Mouse (Mus musculus) liver, embryonic 12.5 days (tissue): ENCODE results near the gene H2afj. TPM values are rescaled to one million over a fixed set of nuclear protein-coding genes. Genes with fewer than 3 reads are reported as not detected.

ENCODE experiments used
- ATAC-seq: fragments of 200-750 bp; cut with Nextera tagmentation; 2 replicates; pipeline ENCODE4 v1.8.0; 2017; ENCODE audit warnings: moderate number of reproducible peaks, mild to moderate bottlenecking, moderate library complexity
- H3K27ac ChIP-seq: fragments of 300-500 bp; sonication (generic); 2 replicates; pipeline ENCODE4 v1.5.1; 2016; ENCODE audit warnings: mild to moderate bottlenecking
- H3K27me3 ChIP-seq: fragments of 300-500 bp; sonication (generic); replicated peaks from 2 replicates; pipeline ENCODE4 v1.6.1; 2016; ENCODE audit warnings: mild to moderate bottlenecking, moderate library complexity
- H3K36me3 ChIP-seq: fragments of 300-500 bp; sonication (generic); 2 replicates; pipeline ENCODE4 v1.6.1; 2016; ENCODE audit warnings: mild to moderate bottlenecking, moderate library complexity
- H3K4me1 ChIP-seq: fragments of 300-500 bp; sonication (generic); 2 replicates; pipeline ENCODE4 v1.6.1; 2016
- H3K4me2 ChIP-seq: fragments of 300-500 bp; sonication (generic); 2 replicates; pipeline ENCODE4 v1.6.1; 2016; ENCODE audit warnings: mild to moderate bottlenecking, moderate library complexity
- H3K4me3 ChIP-seq: fragments of 300-500 bp; sonication (generic); 2 replicates; pipeline ENCODE4 v1.5.1; 2016; ENCODE audit warnings: mild to moderate bottlenecking, moderate library complexity
- H3K9ac ChIP-seq: fragments of 300-500 bp; sonication (generic); 2 replicates; pipeline ENCODE4 v1.6.1; 2016; ENCODE audit warnings: mild to moderate bottlenecking, moderate library complexity
- H3K9me3 ChIP-seq: fragments of 300-500 bp; sonication (generic); replicated peaks from 2 replicates; pipeline ENCODE4 v1.6.1; 2016; ENCODE audit warnings: mild to moderate bottlenecking, moderate library complexity
- WGBS: fragments of 180-500 bp; shearing (Covaris S2); methylation state at CpG from one replicate; pipeline ENCODE4 v1.1.7; 2016; ENCODE audit not compliant: insufficient replicate concordance; 5-methylcytosine and 5-hydroxymethylcytosine counted together
- microRNA-seq: library from miRNA; unstranded; fragments of <30 nt; microRNA quantifications from one replicate; pipeline ENCODE4, GENCODE M21; 2017
- polyA plus RNA-seq: library from polyadenylated mRNA; unstranded; fragments of >200 nt; fragmentation: Nextera tagmentation; extraction: Ambion mirVana; gene quantifications from 2 replicates; pipeline ENCODE4 v1.2.1, GENCODE M21; 2016

H2afj gene
- polyA plus RNA-seq, 1 experiment from 2014 or later: 196 TPM

GRCm38 (mm10) chr6:136850267-136850666 lies 42.2 kb downstream of the H2afj start:
- no peak for ATAC-seq
- Histone ChIP-seq H3K4me3 (no peak overlapping the region), H3K36me3 (peaks cover 91% of the 10 kb centered on the region), H3K9me3 (no peaks in the 10 kb centered on the region), H3K4me2 (peak overlapping the region; percentile 12), H3K4me1 (peaks cover 84% of the 10 kb centered on the region), H3K27me3 (no peaks in the 10 kb centered on the region), H3K9ac (no peak overlapping the region; the same call in 1 of the 2 replicates), H3K27ac (peak overlapping the region; percentile 66)
- WGBS: 46% methylated on average over 6 of the region's 6 CpGs

GRCm38 (mm10) chr6:136852348-136852747 lies 44.3 kb downstream of the H2afj start:
- WGBS: 74% methylated on average over 4 of the region's 4 CpGs
- H3K9me3 ChIP-seq: no peaks in the 10 kb centered on the region
- H3K27ac ChIP-seq: peak overlapping the region; percentile 67
- H3K27me3 ChIP-seq: no peaks in the 10 kb centered on the region
- peak overlapping the region; percentile 73 for H3K4me3 ChIP-seq
- H3K4me2 ChIP-seq: peak overlapping the region; percentile 70
- peaks cover 90% of the 10 kb centered on the region for H3K4me1 ChIP-seq
- H3K9ac ChIP-seq: peak overlapping the region; percentile 58
- ATAC-seq: no peak
- H3K36me3 ChIP-seq: peaks cover 78% of the 10 kb centered on the region

DNA sequence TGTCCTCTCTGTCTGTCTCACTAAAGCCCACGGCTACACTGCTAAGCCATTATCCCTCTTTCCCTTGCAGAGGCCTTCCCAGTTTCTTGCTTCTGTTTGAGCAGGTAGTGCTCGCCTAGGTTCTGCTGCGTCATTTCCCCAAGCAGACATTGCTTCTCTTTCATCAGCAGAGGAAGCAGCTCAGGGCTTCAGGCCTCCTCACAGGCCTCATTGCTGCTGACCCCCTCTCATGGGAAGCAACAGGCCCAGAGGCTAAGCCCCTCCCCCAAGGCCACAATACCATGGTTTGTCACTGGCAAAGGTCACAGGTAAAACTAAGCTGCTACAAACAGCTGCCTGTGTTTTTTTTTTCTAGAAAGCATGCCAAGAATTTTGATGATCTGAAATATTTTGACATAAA lies 44.7 kb downstream of the H2afj start:
- Histone ChIP-seq H3K9ac (peak overlapping the region; percentile 58), H3K36me3 (peaks cover 74% of the 10 kb centered on the region), H3K27ac (peak overlapping the region; percentile 67), H3K9me3 (no peaks in the 10 kb centered on the region), H3K27me3 (no peaks in the 10 kb centered on the region), H3K4me2 (peak overlapping the region; percentile 70), H3K4me3 (peak overlapping the region; percentile 73), H3K4me1 (peaks cover 87% of the 10 kb centered on the region)
- 35% methylated on average over 3 of the region's 3 CpGs for WGBS
- ATAC-seq: no peak

DNA sequence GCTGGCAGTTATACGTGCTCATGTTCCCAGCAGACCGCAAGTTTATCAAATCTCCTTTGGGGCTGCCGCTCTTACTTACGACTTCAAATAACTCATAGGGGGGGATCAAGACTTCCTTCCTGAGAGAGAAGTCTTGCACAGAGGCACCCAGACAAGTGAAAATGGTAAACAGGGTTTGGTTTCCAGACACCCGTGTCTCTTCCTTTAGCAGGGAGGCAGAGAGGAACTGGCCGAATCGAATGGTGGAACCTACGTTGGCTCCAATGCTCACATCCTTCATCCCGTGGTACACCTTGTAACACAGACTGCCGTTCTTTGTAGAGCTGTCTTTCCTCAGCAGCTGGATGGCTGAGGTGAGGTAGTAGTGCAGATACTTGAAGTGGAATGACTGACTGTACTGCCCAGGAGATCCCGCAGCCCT lies 46.3 kb downstream of the H2afj start:
- peak overlapping the region; percentile 83 for H3K9ac ChIP-seq
- H3K9me3 ChIP-seq: no peaks in the 10 kb centered on the region
- H3K27ac ChIP-seq: peak overlapping the region; percentile 98
- H3K36me3 ChIP-seq: peaks cover 58% of the 10 kb centered on the region
- no peaks in the 10 kb centered on the region for H3K27me3 ChIP-seq
- no peak for ATAC-seq
- 57% methylated on average over 11 of the region's 11 CpGs for WGBS
- peak overlapping the region; percentile 73 for H3K4me3 ChIP-seq
- peaks cover 87% of the 10 kb centered on the region for H3K4me1 ChIP-seq
- H3K4me2 ChIP-seq: peak overlapping the region; percentile 70

DNA sequence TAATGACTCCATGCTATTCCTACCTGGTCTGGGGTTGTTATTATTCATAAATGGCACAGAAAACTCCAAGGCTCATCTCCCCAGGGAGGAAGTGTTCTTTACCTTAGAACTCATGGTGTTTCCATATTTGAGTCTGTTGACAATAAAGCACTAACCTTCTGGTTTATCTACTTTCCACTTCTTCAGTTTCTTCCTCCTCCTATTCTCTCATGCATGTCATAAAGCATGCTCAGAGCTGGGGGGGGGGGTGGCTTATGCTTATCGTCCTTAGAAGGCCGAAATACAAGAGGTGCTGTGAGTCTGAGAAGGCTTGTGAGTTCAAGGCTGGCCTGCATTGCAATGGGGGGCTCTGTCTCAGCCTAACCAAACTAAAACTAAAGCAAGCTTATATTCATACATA lies 47.1 kb downstream of the H2afj start:
- H3K9me3 ChIP-seq: no peaks in the 10 kb centered on the region
- WGBS: 34% methylated on average over 2 of the region's 2 CpGs
- H3K9ac ChIP-seq: peak overlapping the region; percentile 83
- H3K27me3 ChIP-seq: no peaks in the 10 kb centered on the region
- ATAC-seq: no peak
- peaks cover 87% of the 10 kb centered on the region for H3K4me1 ChIP-seq
- peak overlapping the region; percentile 98 for H3K27ac ChIP-seq
- peak overlapping the region; percentile 70 for H3K4me2 ChIP-seq
- H3K36me3 ChIP-seq: peaks cover 50% of the 10 kb centered on the region
- peak overlapping the region; percentile 73 for H3K4me3 ChIP-seq

- H3K9ac ChIP-seq: peak overlapping the region; percentile 83
- peak; percentile 25; the same call in 1 of the 2 replicates for ATAC-seq
- peak overlapping the region; percentile 73 for H3K4me3 ChIP-seq
- peaks cover 40% of the 10 kb centered on the region for H3K36me3 ChIP-seq
- peaks cover 87% of the 10 kb centered on the region for H3K4me1 ChIP-seq
- H3K9me3 ChIP-seq: no peaks in the 10 kb centered on the region
- H3K27ac ChIP-seq: peak overlapping the region; percentile 98
- H3K4me2 ChIP-seq: peak overlapping the region; percentile 70
- 21% methylated on average over 14 of the region's 14 CpGs for WGBS
- H3K27me3 ChIP-seq: no peaks in the 10 kb centered on the region
Measured at GRCm38 (mm10) chr6:136856071-136856636, 48.1 kb downstream of the H2afj start.

- Histone ChIP-seq H3K27ac (peak within 1 kb of the TSS; percentile 98), H3K4me1 (peaks cover 78% of the 10 kb centered on the region), H3K9ac (peak within 1 kb of the TSS; percentile 83), H3K9me3 (no peaks in the 10 kb centered on the region), H3K27me3 (no peaks in the 10 kb centered on the region), H3K4me2 (peak within 1 kb of the TSS; percentile 70), H3K36me3 (peaks cover 29% of the 10 kb centered on the region), H3K4me3 (peak within 1 kb of the TSS; percentile 73)
- WGBS: 8% methylated on average over 18 of the region's 18 CpGs
- peak; percentile 98 for ATAC-seq
Measured at GRCm38 (mm10) chr6:136857186-136857872, 49.3 kb downstream of the H2afj start, which contains the start of gene Art4. TSS of gene Art4 (minus strand) at chr6:136857733.

- Histone ChIP-seq H3K36me3 (peaks cover 23% of the 10 kb centered on the region), H3K4me1 (peaks cover 73% of the 10 kb centered on the region), H3K4me3 (peak overlapping the region; percentile 73), H3K9ac (peak overlapping the region; percentile 66), H3K9me3 (no peaks in the 10 kb centered on the region), H3K27me3 (no peaks in the 10 kb centered on the region), H3K27ac (peak overlapping the region; percentile 98), H3K4me2 (peak overlapping the region; percentile 70)
- ATAC-seq: peak; percentile 74
- WGBS: 2% methylated on average over 11 of the region's 11 CpGs
Measured at GRCm38 (mm10) chr6:136857873-136858260, 49.8 kb downstream of the H2afj start.

GRCm38 (mm10) chr6:136858420-136858819 lies 50.4 kb downstream of the H2afj start:
- WGBS: 33% methylated on average over 8 of the region's 8 CpGs
- peak overlapping the region; percentile 70 for H3K4me2 ChIP-seq

More at GRCm38 (mm10) chr6:136858420-136858819, 50.4 kb downstream of the H2afj start:
- peak overlapping the region; percentile 66 for H3K9ac ChIP-seq
- H3K27ac ChIP-seq: peak overlapping the region; percentile 98
- H3K4me1 ChIP-seq: peaks cover 67% of the 10 kb centered on the region
- no peak for ATAC-seq
- no peaks in the 10 kb centered on the region for H3K27me3 ChIP-seq
- peak overlapping the region; percentile 73 for H3K4me3 ChIP-seq
- peaks cover 18% of the 10 kb centered on the region for H3K36me3 ChIP-seq
- no peaks in the 10 kb centered on the region for H3K9me3 ChIP-seq

Small RNA genes lying within 50 kb of the gene (microRNA-seq; reads per million reads assigned to microRNA genes)
- gene Gm44364: not detected

Other genes with a start within 250 kb of the H2afj start
- gene Plbd1, start 146.3 kb upstream of the H2afj start, polyA plus RNA-seq: 1.7 and 2.0 TPM in 2 replicates
- gene Gucy2c, start 26.5 kb upstream of the H2afj start, polyA plus RNA-seq: 0.07 TPM in 1 of 2 replicates, not detected in the other
- gene Hist4h4, start 3.8 kb upstream of the H2afj start, polyA plus RNA-seq: 0.92 and 1.0 TPM in 2 replicates
- gene BC049715, start 19.4 kb downstream of the H2afj start, polyA plus RNA-seq: 1.2 and 1.3 TPM in 2 replicates
- 95.0 and 97.3 TPM in 2 replicates for gene Wbp11, start 20.0 kb downstream of the H2afj start, polyA plus RNA-seq
- gene Smco3, start 27.2 kb downstream of the H2afj start, polyA plus RNA-seq: not detected in 2 replicates
- gene Art4, start 49.5 kb downstream of the H2afj start, polyA plus RNA-seq: 26.3 and 27.0 TPM in 2 replicates
- 4.3 and 7.4 TPM in 2 replicates for gene Mgp, start 67.6 kb downstream of the H2afj start, polyA plus RNA-seq
- 0.27 and 0.43 TPM in 2 replicates for gene Erp27, start 113.9 kb downstream of the H2afj start, polyA plus RNA-seq
- gene Pde6h, start 115.6 kb downstream of the H2afj start, polyA plus RNA-seq: not detected in 2 replicates
- 120 and 122 TPM in 2 replicates for gene Arhgdib, start 133.7 kb downstream of the H2afj start, polyA plus RNA-seq